Mouse (Mus musculus): Measurements from ENCODE around the gene Gabra3. TPM values are rescaled to one million over a fixed set of nuclear protein-coding genes. Genes with fewer than 3 reads are reported as not detected.

Gabra3 gene
- polyA plus RNA-seq, 1 experiment from 2014 or later, result 36.6 TPM

MicroRNA genes within 50 kb of the gene (microRNA counts, 519-probe panel; counts per million panel counts)
- microRNA mmu-miR-105, result 2,433 counts per million, percentile 58 among the panel's probes with 10 or more counts
- microRNA mmu-miR-767, result 1,092 counts per million, percentile 8 among the panel's probes with 10 or more counts

Small RNA genes lying within 50 kb of the gene (microRNA-seq; reads per million reads assigned to microRNA genes)
- gene Mir105 (not detected), gene Mir767 (not detected)

Other genes starting within 250 kb of the Gabra3 start
- gene Gabrq, start 168.3 kb upstream of the Gabra3 start, polyA plus RNA-seq (2015; fragmentation: Nextera tagmentation; extraction: Ambion mirVana), result 1.4 and 2.5 TPM in 2 replicates

Data from forebrain, embryonic 16.5 days (tissue).